Mouse (Mus musculus) megakaryocyte, embryonic 14.5 days (primary cell): Measurements from ENCODE around the gene Foxo6.

ENCODE experiments used
- FLI1 ChIP-seq: IDR thresholded peaks from 2 replicates; pipeline ENCODE4 v1.6.1; 2012; ENCODE audit warnings: low read length, inconsistent platforms, mixed read lengths
- GATA1 ChIP-seq: IDR thresholded peaks from 3 replicates; pipeline ENCODE4 v1.6.1; 2012; ENCODE audit warnings: mixed read lengths, low read length, inconsistent platforms, borderline replicate concordance

- TF ChIP-seq GATA1 (no peak), FLI1 (no peak)
Measured at GRCm38 (mm10) chr4:120248800-120249261, 38.3 kb downstream of the Foxo6 start.
